Mouse (Mus musculus) mammary gland, adult 2 months (tissue): Measurements from ENCODE around the gene Ap5z1. TPM values are rescaled to one million over a fixed set of nuclear protein-coding genes. Genes with fewer than 3 reads are reported as not detected.

Experiments used
- polyA plus RNA-seq: library from polyadenylated mRNA; depleted of rRNA; stranded (reverse); fragments of >200 nt; gene quantifications from 2 replicates; pipeline ENCODE4 v1.2.3, GENCODE M21; 2012; ENCODE audit warnings: low replicate concordance; rRNA removed

The Ap5z1 gene
- 57.5 and 107 TPM in 2 replicates for polyA plus RNA-seq

GRCm38 (mm10) chr5:142463461-142464454 is at the start of gene Ap5z1:
Gene Ap5z1 (plus strand): TSS chr5:142463944.

Other genes starting within 250 kb of the Ap5z1 start
- gene Foxk1, start 62.4 kb upstream of the Ap5z1 start, polyA plus RNA-seq: 17.3 and 30.4 TPM in 2 replicates
- gene Papolb, start 66.1 kb downstream of the Ap5z1 start, polyA plus RNA-seq: 0.10 TPM in 1 of 2 replicates, not detected in the other
- gene Radil, start 87.2 kb downstream of the Ap5z1 start, polyA plus RNA-seq: 10.7 and 16.7 TPM in 2 replicates
- gene Mmd2, start 144.9 kb downstream of the Ap5z1 start, polyA plus RNA-seq: 5.6 and 8.5 TPM in 2 replicates
- gene Wipi2, start 163.8 kb downstream of the Ap5z1 start, polyA plus RNA-seq: 43.3 and 52.8 TPM in 2 replicates
- 0.85 and 1.8 TPM in 2 replicates for gene Slc29a4, start 228.6 kb downstream of the Ap5z1 start, polyA plus RNA-seq